In the genomic region with DNA sequence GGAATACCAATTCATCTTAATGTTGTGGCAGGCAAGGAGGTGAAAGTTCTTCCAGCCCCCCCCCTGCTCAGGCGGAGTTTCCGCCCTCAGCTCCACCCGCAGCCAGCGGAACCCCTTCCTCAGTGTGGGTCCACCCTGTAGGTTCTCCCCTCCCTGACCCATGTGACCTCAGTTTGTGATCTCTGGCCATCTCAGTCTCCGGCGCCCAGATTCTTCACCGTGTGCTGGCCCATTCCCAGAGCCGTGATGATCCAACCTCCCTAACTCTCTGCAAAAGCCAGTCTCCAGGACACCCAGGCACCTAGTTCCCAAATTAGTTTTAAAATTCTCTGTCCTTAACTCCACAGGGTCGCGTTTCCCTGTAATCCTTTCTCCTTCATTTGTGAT, we compare ENCODE assay signal across 17 mouse cellular contexts. TPM values are rescaled to one million over a fixed set of nuclear protein-coding genes. Genes with fewer than 3 reads are reported as not detected.
DNase-seq lines count a peak whose midpoint lies in the region; ATAC-seq lines count a peak whose summit lies in the region.
"Had no signal": no experiment of that assay in that cellular context is flagged by ENCODE, and none has a peak within 500 bp of the region (broad histone marks: within the 10 kb centered on the region; RNA-seq: fewer than 3 reads in every experiment).

No protein-coding gene starts in this region.

- no peak overlapping the region for H3K9ac ChIP-seq in forebrain, embryonic 12.5 days
- H3K9ac ChIP-seq in forebrain, embryonic 16.5 days (replicated peaks; ENCODE audit: low read depth, low read length), result no peak overlapping the region
- H3K9ac ChIP-seq in kidney, embryonic 15.5 days, result no peak overlapping the region
- no peak overlapping the region for H3K9ac ChIP-seq in midbrain, embryonic 12.5 days (replicated peaks)
- H3K9ac ChIP-seq in midbrain, embryonic 14.5 days (replicated peaks; ENCODE audit: low read length), result no peak overlapping the region
- no peak overlapping the region for H3K9ac ChIP-seq in embryonic facial prominence, embryonic 14.5 days (ENCODE audit: low read depth, low read length)
- H3K9ac ChIP-seq: neural tube, embryonic 12.5 days had no signal

- H3K36me3 ChIP-seq in forebrain, embryonic 12.5 days (replicated peaks), result no peaks in the 10 kb centered on the region
- H3K36me3 ChIP-seq in forebrain, embryonic 16.5 days (ENCODE audit: control insufficient read depth, insufficient read depth), result no peaks in the 10 kb centered on the region
- no peaks in the 10 kb centered on the region for H3K36me3 ChIP-seq in kidney, embryonic 15.5 days
- H3K36me3 ChIP-seq in midbrain, embryonic 12.5 days, result no peaks in the 10 kb centered on the region
- H3K36me3 ChIP-seq in midbrain, embryonic 14.5 days (ENCODE audit: control insufficient read depth, insufficient read depth, low read length), result no peaks in the 10 kb centered on the region
- H3K36me3 ChIP-seq in embryonic facial prominence, embryonic 14.5 days (ENCODE audit: control insufficient read depth, insufficient read depth, low read length), result no peaks in the 10 kb centered on the region
- H3K36me3 ChIP-seq: neural tube, embryonic 12.5 days had no signal

- H3K4me1 ChIP-seq in forebrain, embryonic 12.5 days, result peaks cover 60% of the 10 kb centered on the region
- peaks cover 19% of the 10 kb centered on the region for H3K4me1 ChIP-seq in forebrain, embryonic 16.5 days (replicated peaks; ENCODE audit: control insufficient read depth, insufficient read depth, low read length)
- H3K4me1 ChIP-seq in kidney, embryonic 15.5 days, result peaks cover 75% of the 10 kb centered on the region
- peaks cover 53% of the 10 kb centered on the region for H3K4me1 ChIP-seq in midbrain, embryonic 12.5 days
- peaks cover 14% of the 10 kb centered on the region; the same call in 1 of the 2 replicates for H3K4me1 ChIP-seq in midbrain, embryonic 14.5 days (ENCODE audit: control insufficient read depth, insufficient read depth, low read length)
- peaks cover 17% of the 10 kb centered on the region for H3K4me1 ChIP-seq in embryonic facial prominence, embryonic 14.5 days (ENCODE audit: control insufficient read depth, insufficient read depth, low read length)

- ATAC-seq in forebrain, embryonic 12.5 days (ENCODE audit: low FRiP score), result no peak
- ATAC-seq in forebrain, embryonic 16.5 days, result no peak
- no peak for ATAC-seq in kidney, embryonic 15.5 days (replicated peaks; ENCODE audit: low FRiP score)
- ATAC-seq in midbrain, embryonic 12.5 days (ENCODE audit: low FRiP score, low read depth), result no peak
- no peak for ATAC-seq in midbrain, embryonic 14.5 days (ENCODE audit: low FRiP score, low TSS enrichment)
- no peak for ATAC-seq in embryonic facial prominence, embryonic 14.5 days (ENCODE audit: low read depth)

- H3K9me3 ChIP-seq in forebrain, embryonic 12.5 days, result no peaks in the 10 kb centered on the region
- no peaks in the 10 kb centered on the region for H3K9me3 ChIP-seq in forebrain, embryonic 16.5 days (ENCODE audit: control insufficient read depth, low read length)
- H3K9me3 ChIP-seq in kidney, embryonic 15.5 days (replicated peaks), result no peaks in the 10 kb centered on the region
- H3K9me3 ChIP-seq in midbrain, embryonic 12.5 days, result no peaks in the 10 kb centered on the region
- no peaks in the 10 kb centered on the region for H3K9me3 ChIP-seq in midbrain, embryonic 14.5 days (ENCODE audit: control insufficient read depth, low read length)
- no peaks in the 10 kb centered on the region for H3K9me3 ChIP-seq in embryonic facial prominence, embryonic 14.5 days (ENCODE audit: control insufficient read depth, low read length)
- H3K9me3 ChIP-seq: neural tube, embryonic 12.5 days had no signal

- DNase-seq in kidney, postnatal 14 days, result no peak
- DNase-seq in midbrain, embryonic 14.5 days, result no peak
- no peak for DNase-seq in embryonic facial prominence, embryonic 14.5 days (ENCODE audit: low spot score)
- no peak for DNase-seq in ovary, postnatal 36 days (ENCODE audit: low spot score)
- DNase-seq: adrenal gland, adult 8-10 months; cerebellum, adult 11 months; cerebellum, postnatal 36 days; gastrocnemius, postnatal 10 days; kidney, postnatal 10 days; lung, postnatal 36 days; right cerebral cortex, postnatal 25 days; thymus, postnatal 14 days had no signal

- peaks cover 95% of the 10 kb centered on the region for H3K27me3 ChIP-seq in forebrain, embryonic 12.5 days
- H3K27me3 ChIP-seq in forebrain, embryonic 16.5 days (replicated peaks; ENCODE audit: control insufficient read depth, insufficient read depth, low read length), result peaks cover 77% of the 10 kb centered on the region
- peaks cover 93% of the 10 kb centered on the region for H3K27me3 ChIP-seq in kidney, embryonic 15.5 days
- H3K27me3 ChIP-seq in midbrain, embryonic 12.5 days, result peaks cover 93% of the 10 kb centered on the region
- peaks cover 60% of the 10 kb centered on the region for H3K27me3 ChIP-seq in midbrain, embryonic 14.5 days (ENCODE audit: control insufficient read depth, insufficient read depth, low read length)
- peaks cover 82% of the 10 kb centered on the region for H3K27me3 ChIP-seq in embryonic facial prominence, embryonic 14.5 days (replicated peaks; ENCODE audit: control insufficient read depth, insufficient read depth, low read length)

- peak overlapping the region; percentile 60 for H3K4me2 ChIP-seq in forebrain, embryonic 12.5 days
- H3K4me2 ChIP-seq in forebrain, embryonic 16.5 days (ENCODE audit: low read length), result no peak overlapping the region
- peak overlapping the region; percentile 79 for H3K4me2 ChIP-seq in kidney, embryonic 15.5 days
- peak overlapping the region; percentile 21; the same call in 1 of the 2 replicates for H3K4me2 ChIP-seq in midbrain, embryonic 12.5 days (replicated peaks)
- no peak overlapping the region for H3K4me2 ChIP-seq in midbrain, embryonic 14.5 days (ENCODE audit: low read length)
- peak overlapping the region; percentile 72 for H3K4me2 ChIP-seq in embryonic facial prominence, embryonic 14.5 days (ENCODE audit: low read depth, low read length)

- H3K27ac ChIP-seq in forebrain, embryonic 12.5 days, result no peak overlapping the region
- no peak overlapping the region for H3K27ac ChIP-seq in forebrain, embryonic 16.5 days (ENCODE audit: low read length)
- H3K27ac ChIP-seq in kidney, embryonic 15.5 days, result peak overlapping the region; percentile 75; the same call in 1 of the 2 replicates
- no peak overlapping the region for H3K27ac ChIP-seq in midbrain, embryonic 12.5 days (replicated peaks)
- no peak overlapping the region for H3K27ac ChIP-seq in midbrain, embryonic 14.5 days (replicated peaks; ENCODE audit: low read depth, low read length)
- H3K27ac ChIP-seq in embryonic facial prominence, embryonic 14.5 days (replicated peaks; ENCODE audit: low read depth, low read length), result no peak overlapping the region
- H3K27ac ChIP-seq: neural tube, embryonic 12.5 days had no signal

- peak overlapping the region; percentile 49 for H3K4me3 ChIP-seq in forebrain, embryonic 12.5 days (replicated peaks)
- no peak overlapping the region for H3K4me3 ChIP-seq in forebrain, embryonic 16.5 days (replicated peaks; ENCODE audit: low read length)
- H3K4me3 ChIP-seq in kidney, embryonic 15.5 days (replicated peaks), result peak overlapping the region; percentile 57
- H3K4me3 ChIP-seq in midbrain, embryonic 12.5 days, result peak overlapping the region; percentile 46
- H3K4me3 ChIP-seq in midbrain, embryonic 14.5 days (replicated peaks; ENCODE audit: low read depth, low read length), result no peak overlapping the region
- peak overlapping the region; percentile 52; the same call in 1 of the 2 replicates for H3K4me3 ChIP-seq in embryonic facial prominence, embryonic 14.5 days (ENCODE audit: low read depth, low read length)
- H3K4me3 ChIP-seq: neural tube, embryonic 12.5 days had no signal

- 7% methylated on average over 10 of the region's 10 CpGs for WGBS in forebrain, embryonic 12.5 days
- 7% methylated on average over 10 of the region's 10 CpGs for WGBS in forebrain, embryonic 16.5 days
- WGBS in kidney, embryonic 15.5 days, result 3% methylated on average over 10 of the region's 10 CpGs
- 8% methylated on average over 10 of the region's 10 CpGs for WGBS in midbrain, embryonic 12.5 days
- 13% methylated on average over 10 of the region's 10 CpGs for WGBS in midbrain, embryonic 14.5 days
- WGBS in embryonic facial prominence, embryonic 14.5 days, result 7% methylated on average over 10 of the region's 10 CpGs

RNA-seq across cellular contexts. Expression of gene Rspo1, which starts 1.5 kb away (rescaled TPM):
- 20.3 and 26.2 TPM in 2 replicates for polyA plus RNA-seq in forebrain, embryonic 12.5 days (2016; fragmentation: Nextera tagmentation; extraction: Ambion mirVana)
- polyA plus RNA-seq in forebrain, embryonic 16.5 days (2015; fragmentation: Nextera tagmentation; extraction: Ambion mirVana), result 1.1 and 1.3 TPM in 2 replicates
- polyA plus RNA-seq in kidney, embryonic 15.5 days (2015; fragmentation: Nextera tagmentation; extraction: Ambion mirVana), result 30.9 and 32.4 TPM in 2 replicates
- 6.9 and 16.6 TPM in 2 replicates for polyA plus RNA-seq in midbrain, embryonic 12.5 days (2016; fragmentation: Nextera tagmentation; extraction: Ambion mirVana)
- polyA plus RNA-seq in midbrain, embryonic 14.5 days (2014; fragmentation: Nextera tagmentation; extraction: Ambion mirVana), result 1.7 and 3.2 TPM in 2 replicates
- 10.0 and 10.6 TPM in 2 replicates for polyA plus RNA-seq in embryonic facial prominence, embryonic 14.5 days (2014; fragmentation: Nextera tagmentation; extraction: Ambion mirVana)

RNA-seq across cellular contexts. Expression of gene Gnl2, which starts 28.7 kb away (rescaled TPM):
- 97.1 and 103 TPM in 2 replicates for polyA plus RNA-seq in forebrain, embryonic 12.5 days (2016; fragmentation: Nextera tagmentation; extraction: Ambion mirVana)
- polyA plus RNA-seq in forebrain, embryonic 16.5 days (2015; fragmentation: Nextera tagmentation; extraction: Ambion mirVana), result 101 and 107 TPM in 2 replicates
- polyA plus RNA-seq in kidney, embryonic 15.5 days (2015; fragmentation: Nextera tagmentation; extraction: Ambion mirVana), result 83.7 and 91.0 TPM in 2 replicates
- polyA plus RNA-seq in midbrain, embryonic 12.5 days (2016; fragmentation: Nextera tagmentation; extraction: Ambion mirVana), result 99.1 and 104 TPM in 2 replicates
- polyA plus RNA-seq in midbrain, embryonic 14.5 days (2014; fragmentation: Nextera tagmentation; extraction: Ambion mirVana), result 67.3 and 88.9 TPM in 2 replicates
- 72.5 and 81.2 TPM in 2 replicates for polyA plus RNA-seq in embryonic facial prominence, embryonic 14.5 days (2014; fragmentation: Nextera tagmentation; extraction: Ambion mirVana)

RNA-seq across cellular contexts. Expression of gene Cdca8, which starts 48.6 kb away (rescaled TPM):
- polyA plus RNA-seq in forebrain, embryonic 12.5 days (2016; fragmentation: Nextera tagmentation; extraction: Ambion mirVana), result 243 and 257 TPM in 2 replicates
- 70.0 and 76.6 TPM in 2 replicates for polyA plus RNA-seq in forebrain, embryonic 16.5 days (2015; fragmentation: Nextera tagmentation; extraction: Ambion mirVana)
- 149 and 151 TPM in 2 replicates for polyA plus RNA-seq in kidney, embryonic 15.5 days (2015; fragmentation: Nextera tagmentation; extraction: Ambion mirVana)
- polyA plus RNA-seq in midbrain, embryonic 12.5 days (2016; fragmentation: Nextera tagmentation; extraction: Ambion mirVana), result 190 and 207 TPM in 2 replicates
- polyA plus RNA-seq in midbrain, embryonic 14.5 days (2014; fragmentation: Nextera tagmentation; extraction: Ambion mirVana), result 22.8 and 34.7 TPM in 2 replicates
- polyA plus RNA-seq in embryonic facial prominence, embryonic 14.5 days (2014; fragmentation: Nextera tagmentation; extraction: Ambion mirVana), result 70.3 and 90.3 TPM in 2 replicates

RNA-seq across cellular contexts. Expression of gene 9930104L06Rik, which starts 50.9 kb away (rescaled TPM):
- 16.7 and 18.9 TPM in 2 replicates for polyA plus RNA-seq in forebrain, embryonic 12.5 days (2016; fragmentation: Nextera tagmentation; extraction: Ambion mirVana)
- 17.1 and 17.2 TPM in 2 replicates for polyA plus RNA-seq in forebrain, embryonic 16.5 days (2015; fragmentation: Nextera tagmentation; extraction: Ambion mirVana)
- polyA plus RNA-seq in kidney, embryonic 15.5 days (2015; fragmentation: Nextera tagmentation; extraction: Ambion mirVana), result 12.6 and 12.7 TPM in 2 replicates
- 17.0 and 18.1 TPM in 2 replicates for polyA plus RNA-seq in midbrain, embryonic 12.5 days (2016; fragmentation: Nextera tagmentation; extraction: Ambion mirVana)
- 4.9 and 5.6 TPM in 2 replicates for polyA plus RNA-seq in midbrain, embryonic 14.5 days (2014; fragmentation: Nextera tagmentation; extraction: Ambion mirVana)
- polyA plus RNA-seq in embryonic facial prominence, embryonic 14.5 days (2014; fragmentation: Nextera tagmentation; extraction: Ambion mirVana), result 2.8 and 4.2 TPM in 2 replicates

Comparison
In these comparisons a context has a peak if more than half of its experiments do, and no peak if none do; other contexts are left out.
1. H3K4me2 ChIP-seq: peak in forebrain, embryonic 12.5 days (single experiment), kidney, embryonic 15.5 days (single experiment), midbrain, embryonic 12.5 days (single experiment) and embryonic facial prominence, embryonic 14.5 days (single experiment); none in forebrain, embryonic 16.5 days (single experiment) and midbrain, embryonic 14.5 days (single experiment).
2. H3K4me3 ChIP-seq: peak in forebrain, embryonic 12.5 days (single experiment), kidney, embryonic 15.5 days (single experiment), midbrain, embryonic 12.5 days (single experiment) and embryonic facial prominence, embryonic 14.5 days (single experiment); none in forebrain, embryonic 16.5 days (single experiment) and midbrain, embryonic 14.5 days (single experiment).